Mouse (Mus musculus) lung, embryonic 16.5 days (tissue): ENCODE measurements around the gene Fbxw7. TPM values are rescaled to one million over a fixed set of nuclear protein-coding genes. Genes with fewer than 3 reads are reported as not detected.
A peak's percentile ranks its signal among the peaks of the same experiment; 100 is the strongest.

Experiments
- ATAC-seq: fragments of 200-750 bp; cut with Nextera tagmentation; 2 replicates; pipeline ENCODE4 v1.8.0; 2017; ENCODE audit warnings: low read depth, mild to moderate bottlenecking, moderate library complexity
- H3K27ac ChIP-seq: fragments of 300-500 bp; sonication (generic); 2 replicates; pipeline ENCODE4 v1.5.1; 2014; ENCODE audit warnings: mild to moderate bottlenecking, control low read depth, low read length
- H3K27me3 ChIP-seq: fragments of 300-500 bp; sonication (generic); 2 replicates; pipeline ENCODE4 v1.6.1; 2014; ENCODE audit warnings: low read depth, low read length, mixed read lengths; ENCODE audit not compliant: control insufficient read depth, insufficient read depth
- H3K36me3 ChIP-seq: fragments of 300-500 bp; sonication (generic); 2 replicates; pipeline ENCODE4 v1.6.1; 2014; ENCODE audit warnings: low read length; ENCODE audit not compliant: control insufficient read depth, insufficient read depth
- H3K4me1 ChIP-seq: fragments of 300-500 bp; sonication (generic); replicated peaks from 2 replicates; pipeline ENCODE4 v1.6.1; 2014; ENCODE audit warnings: low read length, mixed read lengths; ENCODE audit not compliant: control insufficient read depth, insufficient read depth
- H3K4me2 ChIP-seq: fragments of 300-500 bp; sonication (generic); 2 replicates; pipeline ENCODE4 v1.6.1; 2014; ENCODE audit warnings: low read depth, low read length, control low read depth
- H3K4me3 ChIP-seq: fragments of 300-500 bp; sonication (generic); 2 replicates; pipeline ENCODE4 v1.5.1; 2014; ENCODE audit warnings: mild to moderate bottlenecking, low read length, control low read depth
- H3K9ac ChIP-seq: fragments of 300-500 bp; sonication (generic); 2 replicates; pipeline ENCODE4 v1.6.1; 2014; ENCODE audit warnings: low read length, control low read depth
- H3K9me3 ChIP-seq: fragments of 300-500 bp; sonication (generic); 2 replicates; pipeline ENCODE4 v1.6.1; 2016; ENCODE audit warnings: low read length; ENCODE audit not compliant: control insufficient read depth
- WGBS: fragments of 180-500 bp; shearing (Covaris S2); extraction: QIAGEN DNeasy Blood & Tissue Kit; methylation state at CpG from one replicate; pipeline ENCODE4 v1.1.7; 2014; 5-methylcytosine and 5-hydroxymethylcytosine counted together
- polyA plus RNA-seq: library from polyadenylated mRNA; unstranded; fragments of >200 nt; fragmentation: Nextera tagmentation; extraction: Ambion mirVana; gene quantifications from 2 replicates; pipeline ENCODE4 v1.2.1, GENCODE M21; 2015

Fbxw7 gene
- polyA plus RNA-seq, 1 experiment from 2014 or later: 7.7 TPM

GRCm38 (mm10) chr3:84944933-84945332, 129.9 kb downstream of the Fbxw7 start:
- H3K36me3 ChIP-seq: no peaks in the 10 kb centered on the region
- no peak for ATAC-seq
- no peaks in the 10 kb centered on the region for H3K9me3 ChIP-seq
- no peaks in the 10 kb centered on the region for H3K27me3 ChIP-seq
- no peak overlapping the region for H3K9ac ChIP-seq
- no peak overlapping the region for H3K4me3 ChIP-seq
- WGBS: 92% methylated on average over 3 of the region's 3 CpGs
- H3K27ac ChIP-seq: no peak overlapping the region
- H3K4me2 ChIP-seq: no peak overlapping the region
- no peaks in the 10 kb centered on the region for H3K4me1 ChIP-seq

- H3K4me2 ChIP-seq: no peak overlapping the region
- H3K4me3 ChIP-seq: no peak overlapping the region
- no peak overlapping the region for H3K9ac ChIP-seq
- H3K9me3 ChIP-seq: no peaks in the 10 kb centered on the region
- ATAC-seq: no peak
- no peak overlapping the region for H3K27ac ChIP-seq
- H3K4me1 ChIP-seq: peaks cover 2% of the 10 kb centered on the region; the same call in 1 of the 2 replicates
- no peaks in the 10 kb centered on the region for H3K27me3 ChIP-seq
- 95% methylated on average over 1 of the region's 1 CpGs for WGBS
- no peaks in the 10 kb centered on the region for H3K36me3 ChIP-seq
Observed at GRCm38 (mm10) chr3:84946381-84946780, 131.3 kb downstream of the Fbxw7 start.

- Histone ChIP-seq H3K4me2 (no peak overlapping the region), H3K9me3 (no peaks in the 10 kb centered on the region), H3K27me3 (no peaks in the 10 kb centered on the region), H3K36me3 (no peaks in the 10 kb centered on the region), H3K9ac (no peak overlapping the region), H3K27ac (no peak overlapping the region), H3K4me1 (peaks cover 4% of the 10 kb centered on the region; the same call in 1 of the 2 replicates), H3K4me3 (no peak overlapping the region)
- ATAC-seq: no peak
- 73% methylated on average over 4 of the region's 4 CpGs for WGBS
Observed at GRCm38 (mm10) chr3:84949387-84949786, 134.3 kb downstream of the Fbxw7 start.

- WGBS: 22% methylated on average over 2 of the region's 2 CpGs
- Histone ChIP-seq H3K36me3 (no peaks in the 10 kb centered on the region), H3K27ac (peak overlapping the region; percentile 20; the same call in 1 of the 2 replicates), H3K4me2 (peak overlapping the region; percentile 78), H3K9me3 (no peaks in the 10 kb centered on the region), H3K9ac (no peak overlapping the region; the same call in 1 of the 2 replicates), H3K4me3 (peak overlapping the region; percentile 50), H3K27me3 (no peaks in the 10 kb centered on the region), H3K4me1 (peaks cover 4% of the 10 kb centered on the region; the same call in 1 of the 2 replicates)
- peak; percentile 84 for ATAC-seq
Observed at GRCm38 (mm10) chr3:84951698-84952097, 136.6 kb downstream of the Fbxw7 start.

GRCm38 (mm10) chr3:84952135-84952534, 137.1 kb downstream of the Fbxw7 start:
- ATAC-seq: peak; percentile 100
- no peaks in the 10 kb centered on the region for H3K36me3 ChIP-seq
- H3K4me3 ChIP-seq: peak overlapping the region; percentile 50
- H3K4me1 ChIP-seq: peaks cover 4% of the 10 kb centered on the region; the same call in 1 of the 2 replicates
- H3K9me3 ChIP-seq: no peaks in the 10 kb centered on the region
- peak overlapping the region; percentile 63 for H3K9ac ChIP-seq
- WGBS: 2% methylated on average over 13 of the region's 13 CpGs
- no peaks in the 10 kb centered on the region for H3K27me3 ChIP-seq
- peak overlapping the region; percentile 53 for H3K27ac ChIP-seq
- H3K4me2 ChIP-seq: peak overlapping the region; percentile 78

GRCm38 (mm10) chr3:84952585-84953187, 137.6 kb downstream of the Fbxw7 start:
- Histone ChIP-seq H3K27ac (peak overlapping the region; percentile 53; the same call in 1 of the 2 replicates), H3K4me2 (peak overlapping the region; percentile 78), H3K36me3 (no peaks in the 10 kb centered on the region), H3K27me3 (no peaks in the 10 kb centered on the region), H3K9me3 (no peaks in the 10 kb centered on the region), H3K4me1 (peaks cover 4% of the 10 kb centered on the region; the same call in 1 of the 2 replicates), H3K9ac (peak overlapping the region; percentile 63), H3K4me3 (peak overlapping the region; percentile 50)
- WGBS: 41% methylated on average over 7 of the region's 7 CpGs
- 0 out of 2 replicates have a peak, but pooled peaks have one; percentile 3 for ATAC-seq

GRCm38 (mm10) chr3:84955011-84955775, 140.1 kb downstream of the Fbxw7 start:
- ATAC-seq: no peak
- H3K27me3 ChIP-seq: no peaks in the 10 kb centered on the region
- no peak overlapping the region for H3K4me3 ChIP-seq
- H3K9ac ChIP-seq: no peak overlapping the region
- H3K4me1 ChIP-seq: peaks cover 4% of the 10 kb centered on the region; the same call in 1 of the 2 replicates
- WGBS: 87% methylated on average over 8 of the region's 8 CpGs
- H3K36me3 ChIP-seq: 0 out of 2 replicates have a peak, but pooled peaks cover 2% of the 10 kb centered on the region
- H3K4me2 ChIP-seq: no peak overlapping the region
- H3K27ac ChIP-seq: no peak overlapping the region
- H3K9me3 ChIP-seq: no peaks in the 10 kb centered on the region

- H3K4me1 ChIP-seq: peaks cover 4% of the 10 kb centered on the region; the same call in 1 of the 2 replicates
- H3K9me3 ChIP-seq: no peaks in the 10 kb centered on the region
- no peak overlapping the region for H3K4me3 ChIP-seq
- H3K36me3 ChIP-seq: peaks cover 2% of the 10 kb centered on the region; the same call in 1 of the 2 replicates
- no peak overlapping the region for H3K4me2 ChIP-seq
- no peak for ATAC-seq
- WGBS: 82% methylated on average over 4 of the region's 4 CpGs
- H3K27ac ChIP-seq: no peak overlapping the region
- no peak overlapping the region for H3K9ac ChIP-seq
- no peaks in the 10 kb centered on the region for H3K27me3 ChIP-seq
Observed at GRCm38 (mm10) chr3:84955857-84956256, 140.8 kb downstream of the Fbxw7 start.

GRCm38 (mm10) chr3:84965156-84965555, 150.1 kb downstream of the Fbxw7 start:
- 90% methylated on average over 5 of the region's 5 CpGs for WGBS
- no peak overlapping the region for H3K9ac ChIP-seq

More at GRCm38 (mm10) chr3:84965156-84965555, 150.1 kb downstream of the Fbxw7 start:
- Histone ChIP-seq H3K27ac (no peak overlapping the region), H3K36me3 (peaks cover 5% of the 10 kb centered on the region), H3K4me3 (no peak overlapping the region), H3K27me3 (no peaks in the 10 kb centered on the region), H3K9me3 (no peaks in the 10 kb centered on the region), H3K4me1 (no peaks in the 10 kb centered on the region), H3K4me2 (no peak overlapping the region)
- ATAC-seq: no peak
